Mouse (Mus musculus) heart, adult 2 months (tissue): Measurements from ENCODE around the gene Snrpf. TPM values are rescaled to one million over a fixed set of nuclear protein-coding genes. Genes with fewer than 3 reads are reported as not detected.

Experiments used
- DNase-seq, 2 experiments: peaks; one replicate each; pipeline ENCODE4 v3.0.0; 2021
- H3K27ac ChIP-seq: fragments of 200-600 bp; 2 replicates; pipeline ENCODE4 v1.8.1; 2022
- H3K27me3 ChIP-seq: fragments of 200-500 bp; 2 replicates; pipeline ENCODE4 v1.6.1; 2012; ENCODE audit warnings: mild to moderate bottlenecking, low read length, inconsistent platforms, mixed read lengths; ENCODE audit not compliant: control insufficient read depth, insufficient read depth
- H3K36me3 ChIP-seq: fragments of 200-500 bp; 2 replicates; pipeline ENCODE4 v1.6.1; 2012; ENCODE audit warnings: low read length, inconsistent platforms; ENCODE audit not compliant: control insufficient read depth, insufficient read depth
- H3K4me1 ChIP-seq: fragments of 200-500 bp; 2 replicates; pipeline ENCODE4 v1.6.1; 2011; ENCODE audit warnings: low read length; ENCODE audit not compliant: control insufficient read depth, insufficient read depth
- H3K4me3 ChIP-seq: fragments of 200-600 bp; 2 replicates; pipeline ENCODE4 v1.8.1; 2022
- H3K79me2 ChIP-seq: fragments of 200-500 bp; replicated peaks from 2 replicates; pipeline ENCODE4 v1.6.1; 2012; ENCODE audit warnings: mild to moderate bottlenecking, inconsistent platforms, low read length, moderate library complexity, mixed read lengths; ENCODE audit not compliant: control insufficient read depth, insufficient read depth
- H3K9ac ChIP-seq: fragments of 200-500 bp; 2 replicates; pipeline ENCODE4 v1.6.1; 2012; ENCODE audit warnings: low read depth, mild to moderate bottlenecking, control low read depth, inconsistent platforms, low read length, mixed read lengths
- CTCF ChIP-seq: fragments of 200-600 bp; IDR thresholded peaks from 2 replicates; pipeline ENCODE4 v1.8.1; 2022; ENCODE audit warnings: antibody characterized with exemption, mild to moderate bottlenecking, moderate library complexity
- EP300 ChIP-seq: fragments of 200-500 bp; IDR thresholded peaks from 2 replicates; pipeline ENCODE4 v1.6.1; 2011; ENCODE audit warnings: low read depth, low read length, control low read depth; ENCODE audit not compliant: insufficient read depth
- POLR2A ChIP-seq: fragments of 200-500 bp; IDR thresholded peaks from 2 replicates; pipeline ENCODE4 v1.6.1; 2011; ENCODE audit warnings: mild to moderate bottlenecking, low read depth, low read length, control low read depth; ENCODE audit not compliant: insufficient read depth
- WGBS: fragments of 180-500 bp; shearing (Covaris S2); methylation state at CpG from one replicate; pipeline ENCODE4 v1.1.7; 2018; 5-methylcytosine and 5-hydroxymethylcytosine counted together
- intact Hi-C: fragments of 180-260 bp; cut with DNase I; formaldehyde crosslinking; loops from one replicate; pipeline ENCODE4 v1.15.1; 2025
- polyA plus RNA-seq: library from polyadenylated mRNA; depleted of rRNA; stranded (reverse); fragments of >200 nt; gene quantifications from 2 replicates; pipeline ENCODE4 v1.2.3, GENCODE M21; 2012
- total RNA-seq, 2 experiments: library from RNA; stranded (reverse); gene quantifications; 2 replicates each; pipeline ENCODE4 v1.2.3; 2021

Snrpf gene
- total and polyA plus RNA-seq, 3 experiments, result 9.6 to 20.5 (median 11.3) TPM

- H3K36me3 ChIP-seq, result no peaks in the 10 kb centered on the region
- no peak for DNase-seq
- no peak overlapping the region for H3K27ac ChIP-seq
- no peak overlapping the region for H3K9ac ChIP-seq
- TF ChIP-seq EP300 (no peak), CTCF (no peak), POLR2A (no peak)
- peaks cover 3% of the 10 kb centered on the region for H3K4me1 ChIP-seq
- WGBS, result 60% methylated on average over 4 of the region's 4 CpGs
- intact Hi-C loops, result loop anchor here (10.0 kb wide), 1 partner anchor 488 kb away; no protein-coding TSS in a partner anchor
- H3K27me3 ChIP-seq, result no peaks in the 10 kb centered on the region
- no peak overlapping the region for H3K4me3 ChIP-seq
- no peaks in the 10 kb centered on the region for H3K79me2 ChIP-seq
Measured at GRCm38 (mm10) chr10:93542356-93542755, 47.1 kb downstream of the Snrpf start.

DNA sequence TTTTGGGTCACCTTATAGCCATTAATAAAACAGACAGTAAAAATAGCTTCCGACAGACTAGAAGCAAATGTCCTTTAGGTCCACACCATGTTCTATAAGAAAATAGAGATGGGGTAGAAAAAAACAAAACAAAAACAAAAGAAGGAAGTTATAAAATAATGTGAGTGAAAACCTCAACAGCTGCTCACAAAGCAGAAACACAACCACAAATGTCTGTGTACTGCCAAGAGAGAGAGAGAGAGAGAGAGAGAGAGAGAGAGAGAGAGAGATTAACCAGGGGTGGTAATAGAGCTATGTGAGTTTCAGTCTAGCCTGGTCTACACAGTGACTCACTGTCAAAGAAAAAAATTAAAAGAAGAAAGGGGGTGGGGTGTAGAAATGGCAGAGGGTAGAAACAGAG lies 47.9 kb downstream of the Snrpf start:
- Histone ChIP-seq H3K27ac (no peak overlapping the region), H3K79me2 (no peaks in the 10 kb centered on the region), H3K4me3 (no peak overlapping the region), H3K27me3 (no peaks in the 10 kb centered on the region), H3K9ac (no peak overlapping the region), H3K4me1 (peaks cover 3% of the 10 kb centered on the region), H3K36me3 (no peaks in the 10 kb centered on the region)
- WGBS, result 70% methylated on average over 1 of the region's 1 CpGs
- intact Hi-C loops, result loop anchor here (10.0 kb wide), 1 partner anchor 487 kb away; no protein-coding TSS in a partner anchor
- TF ChIP-seq CTCF (no peak), POLR2A (no peak), EP300 (no peak)
- DNase-seq, result no peak

DNA sequence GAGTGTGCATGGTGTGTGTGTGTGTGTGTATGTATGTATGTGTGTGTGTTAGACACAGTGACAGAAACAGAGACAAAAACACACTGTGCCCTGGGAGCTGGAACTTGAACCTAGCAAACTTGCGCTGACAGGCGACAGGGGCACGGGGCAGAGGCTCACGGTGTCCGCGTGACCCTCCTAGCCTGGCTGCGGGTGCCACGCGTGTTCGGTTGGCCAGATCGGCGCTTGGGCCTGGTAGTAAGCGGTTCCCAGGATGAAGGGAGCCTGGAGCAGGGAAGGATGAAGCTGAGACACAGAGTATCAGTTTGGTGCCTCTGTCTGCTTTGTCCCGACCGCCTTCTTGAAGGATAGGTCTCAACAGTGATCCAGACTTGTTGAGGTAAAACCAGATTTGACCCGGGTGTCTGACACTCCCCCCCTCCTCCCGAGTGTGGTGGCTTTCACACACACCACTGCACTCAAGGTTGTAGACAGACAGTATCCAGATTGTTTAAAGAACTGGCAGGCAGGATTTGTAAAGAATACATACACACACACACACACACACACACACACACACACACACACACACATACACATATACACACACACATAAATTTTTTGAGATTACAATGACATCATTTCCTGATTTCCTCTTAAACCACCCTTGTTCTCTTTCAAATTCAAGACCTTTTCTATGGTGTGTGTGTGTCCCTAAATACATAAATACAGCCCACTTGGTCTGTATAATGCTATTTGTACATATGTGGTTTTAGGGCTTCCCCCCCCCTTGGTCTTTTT lies 48.9 kb downstream of the Snrpf start, which contains the start of gene Ccdc38:
TSS of gene Ccdc38 (plus strand) at position 202 of the 780 bp plus-strand sequence.
- no peak within 1 kb of the TSS for H3K27ac ChIP-seq
- intact Hi-C loops, result loop anchor here (10.0 kb wide), 1 partner anchor 486 kb away; no protein-coding TSS in a partner anchor
- 59% methylated on average over 17 of the region's 17 CpGs for WGBS

GRCm38 (mm10) chr10:93539775-93540430 lies 49.6 kb downstream of the Snrpf start, which contains the start of gene Amdhd1:
TSS of gene Amdhd1 (minus strand) at chr10:93540033.
- no peaks in the 10 kb centered on the region for H3K27me3 ChIP-seq
- H3K27ac ChIP-seq, result no peak within 1 kb of the TSS
- H3K4me3 ChIP-seq, result peak within 1 kb of the TSS; percentile 56
- peak within 1 kb of the TSS; percentile 64 for H3K9ac ChIP-seq
- intact Hi-C loops, result loop anchor here (10.0 kb wide), 1 partner anchor 485 kb away; no protein-coding TSS in a partner anchor
- TF ChIP-seq POLR2A, result no peak
- TF ChIP-seq CTCF, result peak; percentile 76
- no peak for TF ChIP-seq EP300
- under 1% methylated on average over 35 of the region's 35 CpGs for WGBS
- DNase-seq, result peak; percentile 80 to 87
- no peaks in the 10 kb centered on the region for H3K36me3 ChIP-seq
- H3K79me2 ChIP-seq, result no peaks in the 10 kb centered on the region
- peaks cover 3% of the 10 kb centered on the region for H3K4me1 ChIP-seq

More for the DNA sequence above, 48.9 kb downstream of the Snrpf start, which contains the start of gene Ccdc38:
- Histone ChIP-seq H3K9ac (peak within 1 kb of the TSS; percentile 64), H3K4me1 (peaks cover 3% of the 10 kb centered on the region), H3K27me3 (no peaks in the 10 kb centered on the region), H3K36me3 (no peaks in the 10 kb centered on the region), H3K79me2 (no peaks in the 10 kb centered on the region), H3K4me3 (peak within 1 kb of the TSS; percentile 56)
- TF ChIP-seq POLR2A (no peak), CTCF (no peak), EP300 (no peak)
- no peak for DNase-seq

DNA sequence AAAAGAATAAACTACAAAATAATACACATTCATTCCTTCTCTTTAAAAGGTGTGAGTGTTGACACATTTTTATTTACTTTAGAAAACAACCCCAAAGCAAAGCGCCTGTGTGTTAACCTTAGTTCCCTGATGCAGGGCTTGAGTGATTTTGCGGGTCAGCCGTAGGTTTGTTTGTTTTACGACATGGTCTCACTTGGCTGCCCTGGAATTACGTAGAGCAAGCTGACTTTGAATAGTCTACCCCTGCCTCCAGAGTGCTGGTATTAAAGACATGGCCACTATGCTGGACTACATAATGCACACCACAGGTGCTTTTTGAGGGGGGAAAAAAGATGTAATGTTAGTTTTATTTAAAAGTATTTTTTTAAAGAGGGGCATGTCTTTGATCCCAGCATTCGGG lies 50.7 kb downstream of the Snrpf start:
- Histone ChIP-seq H3K79me2 (no peaks in the 10 kb centered on the region), H3K36me3 (no peaks in the 10 kb centered on the region), H3K27me3 (no peaks in the 10 kb centered on the region), H3K4me3 (no peak overlapping the region), H3K9ac (no peak overlapping the region), H3K27ac (no peak overlapping the region), H3K4me1 (peaks cover 3% of the 10 kb centered on the region)
- intact Hi-C loops, result no loop called here
- TF ChIP-seq CTCF (no peak), EP300 (no peak), POLR2A (no peak)
- WGBS, result 87% methylated on average over 6 of the region's 6 CpGs
- no peak for DNase-seq
